Mouse (Mus musculus) forebrain, embryonic 12.5 days (tissue): Measurements from ENCODE around the gene Duox1. TPM values are rescaled to one million over a fixed set of nuclear protein-coding genes. Genes with fewer than 3 reads are reported as not detected.
A peak's percentile ranks its signal among the peaks of the same experiment; 100 is the strongest.

Experiments used
- ATAC-seq: fragments of 200-750 bp; cut with Nextera tagmentation; 2 replicates; pipeline ENCODE4 v1.8.0; 2017; ENCODE audit warnings: moderate TSS enrichment; ENCODE audit not compliant: low FRiP score
- H3K27ac ChIP-seq: fragments of 300-500 bp; sonication (generic); 2 replicates; pipeline ENCODE4 v1.5.1; 2016; ENCODE audit warnings: mild to moderate bottlenecking
- H3K27me3 ChIP-seq: fragments of 300-500 bp; sonication (generic); 2 replicates; pipeline ENCODE4 v1.6.1; 2016; ENCODE audit warnings: mild to moderate bottlenecking
- H3K36me3 ChIP-seq: fragments of 300-500 bp; sonication (generic); replicated peaks from 2 replicates; pipeline ENCODE4 v1.6.1; 2016; ENCODE audit warnings: mild to moderate bottlenecking
- H3K4me1 ChIP-seq: fragments of 300-500 bp; sonication (generic); 2 replicates; pipeline ENCODE4 v1.6.1; 2016
- H3K4me2 ChIP-seq: fragments of 300-500 bp; sonication (generic); 2 replicates; pipeline ENCODE4 v1.6.1; 2016; ENCODE audit warnings: mild to moderate bottlenecking, moderate library complexity
- H3K4me3 ChIP-seq: fragments of 300-500 bp; sonication (generic); replicated peaks from 2 replicates; pipeline ENCODE4 v1.5.1; 2016; ENCODE audit warnings: mild to moderate bottlenecking
- H3K9ac ChIP-seq: fragments of 300-500 bp; sonication (generic); 2 replicates; pipeline ENCODE4 v1.6.1; 2016; ENCODE audit warnings: mild to moderate bottlenecking
- H3K9me3 ChIP-seq: fragments of 300-500 bp; sonication (generic); 2 replicates; pipeline ENCODE4 v1.6.1; 2016
- WGBS: fragments of 180-500 bp; shearing (Covaris S2); methylation state at CpG from one replicate; pipeline ENCODE4 v1.1.7; 2016; 5-methylcytosine and 5-hydroxymethylcytosine counted together
- polyA plus RNA-seq: library from polyadenylated mRNA; unstranded; fragments of >200 nt; fragmentation: Nextera tagmentation; extraction: Ambion mirVana; gene quantifications from 2 replicates; pipeline ENCODE4 v1.2.1, GENCODE M21; 2016

The Duox1 gene
- polyA plus RNA-seq, 1 experiment from 2014 or later: 0.04 TPM

DNA sequence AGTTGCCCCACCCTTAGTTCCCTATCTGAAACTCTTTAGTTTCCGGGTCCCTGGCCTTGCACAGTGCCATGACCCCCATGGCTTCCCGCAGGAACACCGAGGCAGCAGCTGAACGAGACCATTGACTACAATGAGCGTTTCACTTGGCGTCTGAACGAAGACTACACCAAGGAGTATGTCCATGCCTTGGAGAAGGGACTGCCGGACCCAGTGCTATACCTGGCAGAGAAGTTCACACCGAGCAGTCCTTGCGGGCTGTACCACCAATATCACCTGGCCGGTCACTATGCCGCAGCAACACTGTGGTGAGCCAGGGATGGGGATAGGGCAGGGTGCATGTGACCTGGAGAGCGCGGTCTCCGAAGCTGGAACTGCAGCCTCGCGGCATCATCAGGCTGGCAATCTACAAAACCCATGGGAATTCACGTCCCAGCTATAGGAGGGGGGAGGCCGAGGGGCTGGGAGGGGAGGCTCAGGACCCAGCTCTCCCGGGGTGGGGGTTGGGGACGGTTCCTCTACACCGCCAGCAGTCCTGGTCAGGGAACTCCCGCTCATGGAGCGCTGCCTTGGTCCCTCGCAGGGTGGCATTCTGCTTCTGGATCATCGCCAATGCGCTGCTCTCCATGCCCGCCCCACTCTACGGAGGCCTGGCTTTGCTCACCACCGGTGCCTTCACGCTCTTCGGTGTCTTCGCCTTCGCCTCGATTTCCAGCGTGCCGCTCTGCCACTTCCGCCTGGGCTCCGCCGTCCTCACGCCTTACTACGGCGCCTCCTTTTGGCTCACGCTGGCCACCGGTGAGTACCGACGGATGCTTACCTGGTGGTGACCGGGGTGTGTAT, 14.2 kb upstream of the Duox1 start:
- H3K4me1 ChIP-seq: peaks cover 45% of the 10 kb centered on the region
- 1% methylated on average over 48 of the region's 48 CpGs for WGBS
- ATAC-seq: peak; percentile 52
- peak overlapping the region; percentile 40 for H3K4me3 ChIP-seq
- H3K4me2 ChIP-seq: peak overlapping the region; percentile 82
- H3K36me3 ChIP-seq: no peaks in the 10 kb centered on the region
- peak overlapping the region; percentile 45; the same call in 1 of the 2 replicates for H3K9ac ChIP-seq
- H3K27ac ChIP-seq: no peak overlapping the region
- H3K9me3 ChIP-seq: no peaks in the 10 kb centered on the region
- H3K27me3 ChIP-seq: peaks cover 99% of the 10 kb centered on the region

DNA sequence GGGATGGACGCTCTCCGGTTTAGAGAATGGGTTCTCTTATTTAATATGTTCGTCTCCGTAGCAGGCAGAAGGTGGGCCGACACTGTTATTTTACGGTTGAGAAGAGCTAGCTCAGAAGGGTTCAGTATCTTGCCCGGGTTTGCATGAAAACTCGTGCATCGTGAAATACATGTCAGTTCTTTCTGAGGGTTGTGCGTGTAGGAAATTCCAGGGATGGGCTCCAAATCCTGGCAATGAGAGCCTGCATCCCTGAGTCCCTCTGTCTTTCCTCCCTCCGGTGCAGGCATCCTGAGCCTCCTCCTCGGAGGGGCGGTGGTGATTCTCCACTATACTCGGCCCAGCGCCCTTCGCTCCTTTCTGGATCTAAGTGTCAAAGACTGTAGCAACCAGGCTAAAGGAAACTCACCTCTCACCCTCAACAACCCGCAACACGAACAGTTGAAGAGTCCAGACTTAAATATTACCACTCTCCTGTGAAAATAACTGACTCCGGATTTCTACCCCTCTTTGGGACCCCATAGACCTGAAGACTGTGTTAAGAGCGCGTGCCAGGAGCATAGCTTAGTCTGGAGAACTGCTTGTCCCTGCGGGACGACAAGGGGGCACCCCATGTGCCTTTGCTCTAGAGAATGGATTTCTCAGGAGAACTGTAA, 13.4 kb upstream of the Duox1 start:
- H3K4me3 ChIP-seq: peak overlapping the region; percentile 40
- H3K27me3 ChIP-seq: peaks cover 99% of the 10 kb centered on the region
- no peak for ATAC-seq
- 5% methylated on average over 23 of the region's 23 CpGs for WGBS
- H3K27ac ChIP-seq: no peak overlapping the region
- H3K9me3 ChIP-seq: no peaks in the 10 kb centered on the region
- peak overlapping the region; percentile 82 for H3K4me2 ChIP-seq
- 0 out of 2 replicates have a peak overlapping the region, but pooled peaks have one; percentile 45 for H3K9ac ChIP-seq
- H3K4me1 ChIP-seq: peaks cover 41% of the 10 kb centered on the region
- no peaks in the 10 kb centered on the region for H3K36me3 ChIP-seq

GRCm38 (mm10) chr2:122302574-122303241, 12.8 kb upstream of the Duox1 start:
- no peak overlapping the region for H3K9ac ChIP-seq
- H3K27ac ChIP-seq: no peak overlapping the region
- H3K4me1 ChIP-seq: peaks cover 34% of the 10 kb centered on the region
- WGBS: 14% methylated on average over 9 of the region's 9 CpGs
- peak; percentile 52; the same call in 1 of the 2 replicates for ATAC-seq
- H3K9me3 ChIP-seq: no peaks in the 10 kb centered on the region
- H3K4me3 ChIP-seq: no peak overlapping the region
- no peaks in the 10 kb centered on the region for H3K36me3 ChIP-seq
- peaks cover 97% of the 10 kb centered on the region for H3K27me3 ChIP-seq
- H3K4me2 ChIP-seq: no peak overlapping the region

DNA sequence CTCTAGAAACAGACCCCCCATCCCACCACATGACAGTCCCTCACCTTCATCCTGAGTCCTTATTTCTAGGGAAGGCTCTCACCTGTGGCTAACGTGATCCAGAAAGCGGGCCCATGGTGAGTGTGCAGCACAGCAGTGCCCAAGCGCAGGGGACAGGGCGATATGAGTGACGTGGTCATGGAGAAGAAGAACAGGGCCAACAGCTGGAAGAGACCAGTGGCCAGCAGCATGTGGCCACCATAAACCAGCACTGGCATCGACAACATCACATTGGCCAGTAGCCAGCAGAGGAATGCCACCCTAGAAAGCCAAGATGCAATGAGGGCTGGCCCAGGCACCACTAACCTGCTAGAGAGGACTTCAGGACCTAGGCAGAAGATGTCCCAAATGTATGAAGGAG, 10.9 kb upstream of the Duox1 start:
- WGBS: 87% methylated on average over 6 of the region's 6 CpGs
- no peak for ATAC-seq

DNA sequence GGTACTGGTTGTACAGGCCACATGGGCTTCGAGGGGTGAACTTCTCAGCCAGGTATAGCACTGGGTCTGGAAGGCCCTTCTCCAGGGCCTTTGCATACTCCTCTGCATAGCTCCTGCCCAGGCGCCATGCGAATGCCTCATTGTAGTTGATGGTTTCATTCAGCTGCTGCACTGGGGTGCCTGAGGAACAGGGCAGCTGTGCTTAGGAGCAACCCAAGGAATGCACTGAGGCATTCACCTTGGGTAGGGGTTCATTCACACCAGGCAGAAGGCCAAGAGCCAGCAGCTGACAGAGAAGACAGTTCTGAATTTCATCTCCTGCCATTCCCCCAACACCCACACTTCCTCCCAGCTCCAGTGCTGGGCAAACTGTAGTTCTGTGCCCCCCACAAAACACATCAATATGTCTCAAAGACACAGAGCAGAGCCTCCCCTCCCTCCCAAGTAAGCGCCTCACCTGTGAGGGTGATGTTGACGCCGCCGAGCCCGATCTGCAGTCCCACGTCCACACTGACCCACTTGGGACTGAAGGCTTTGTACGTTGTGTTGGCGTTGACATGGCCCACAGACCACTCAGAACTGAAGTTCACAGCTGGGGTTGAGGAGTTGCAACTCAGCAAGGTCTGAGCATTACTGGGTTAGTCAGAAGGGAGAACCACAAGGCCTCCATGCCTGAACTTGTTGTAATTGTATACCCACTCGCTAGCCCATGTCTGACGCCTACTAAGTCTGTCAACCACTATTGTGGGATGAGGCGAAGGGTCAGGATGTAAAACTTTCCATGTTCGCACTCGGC, 10.2 kb upstream of the Duox1 start:
- no peak overlapping the region for H3K4me2 ChIP-seq
- H3K27me3 ChIP-seq: peaks cover 82% of the 10 kb centered on the region
- H3K9ac ChIP-seq: no peak overlapping the region

More for the DNA sequence above, 10.9 kb upstream of the Duox1 start:
- H3K9me3 ChIP-seq: no peaks in the 10 kb centered on the region
- H3K4me1 ChIP-seq: peaks cover 17% of the 10 kb centered on the region
- peaks cover 89% of the 10 kb centered on the region for H3K27me3 ChIP-seq
- H3K27ac ChIP-seq: no peak overlapping the region
- H3K9ac ChIP-seq: no peak overlapping the region
- H3K4me3 ChIP-seq: no peak overlapping the region
- no peak overlapping the region for H3K4me2 ChIP-seq
- no peaks in the 10 kb centered on the region for H3K36me3 ChIP-seq

GRCm38 (mm10) chr2:122306184-122306583, 9.3 kb upstream of the Duox1 start:
- no peaks in the 10 kb centered on the region for H3K9me3 ChIP-seq
- ATAC-seq: no peak
- peaks cover 10% of the 10 kb centered on the region for H3K4me1 ChIP-seq
- H3K4me3 ChIP-seq: no peak overlapping the region
- no peak overlapping the region for H3K4me2 ChIP-seq
- peaks cover 77% of the 10 kb centered on the region for H3K27me3 ChIP-seq
- no peak overlapping the region for H3K9ac ChIP-seq
- no peak overlapping the region for H3K27ac ChIP-seq
- H3K36me3 ChIP-seq: no peaks in the 10 kb centered on the region
- WGBS: 81% methylated on average over 4 of the region's 4 CpGs

More for the DNA sequence above, 10.2 kb upstream of the Duox1 start:
- peaks cover 14% of the 10 kb centered on the region for H3K4me1 ChIP-seq
- no peaks in the 10 kb centered on the region for H3K36me3 ChIP-seq
- H3K9me3 ChIP-seq: no peaks in the 10 kb centered on the region
- H3K27ac ChIP-seq: no peak overlapping the region
- no peak overlapping the region for H3K4me3 ChIP-seq
- no peak for ATAC-seq
- WGBS: 83% methylated on average over 16 of the region's 16 CpGs

GRCm38 (mm10) chr2:122309647-122310046, 5.8 kb upstream of the Duox1 start:
- peaks cover 11% of the 10 kb centered on the region for H3K4me1 ChIP-seq
- no peak overlapping the region for H3K9ac ChIP-seq
- no peaks in the 10 kb centered on the region for H3K9me3 ChIP-seq
- no peak overlapping the region for H3K4me3 ChIP-seq
- H3K36me3 ChIP-seq: no peaks in the 10 kb centered on the region
- H3K4me2 ChIP-seq: no peak overlapping the region
- no peak for ATAC-seq
- H3K27ac ChIP-seq: no peak overlapping the region
- WGBS: 54% methylated on average over 3 of the region's 3 CpGs
- H3K27me3 ChIP-seq: peaks cover 75% of the 10 kb centered on the region

DNA sequence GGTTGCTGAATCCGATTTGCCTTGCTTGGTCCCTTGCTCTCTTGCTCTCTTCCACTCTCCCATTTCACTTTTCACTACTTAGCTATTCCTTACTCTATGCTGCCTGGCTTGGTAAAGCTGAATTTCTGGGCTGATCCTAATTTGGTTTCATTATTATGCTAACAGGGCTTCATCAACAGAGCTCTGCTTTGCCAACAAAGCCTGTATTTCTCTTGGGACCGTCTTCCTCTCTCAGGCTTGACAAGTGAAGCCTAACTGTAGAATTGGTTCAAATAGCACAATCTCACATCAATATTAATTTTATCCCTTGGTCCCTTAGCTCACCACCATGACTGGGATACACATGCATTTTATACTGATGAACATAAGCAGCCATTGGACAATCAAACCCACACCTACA, 3.9 kb upstream of the Duox1 start:
- ATAC-seq: no peak

GRCm38 (mm10) chr2:122312722-122313417, 2.6 kb upstream of the Duox1 start:
- Histone ChIP-seq H3K27ac (no peak overlapping the region), H3K4me3 (peak overlapping the region; percentile 24), H3K9me3 (no peaks in the 10 kb centered on the region), H3K9ac (no peak overlapping the region), H3K4me2 (peak overlapping the region; percentile 43), H3K27me3 (peaks cover 56% of the 10 kb centered on the region), H3K4me1 (peaks cover 11% of the 10 kb centered on the region), H3K36me3 (no peaks in the 10 kb centered on the region)
- 4% methylated on average over 27 of the region's 27 CpGs for WGBS
- peak; percentile 33 for ATAC-seq

More for the DNA sequence above, 3.9 kb upstream of the Duox1 start:
- no peak overlapping the region for H3K9ac ChIP-seq
- H3K4me3 ChIP-seq: no peak overlapping the region
- H3K27me3 ChIP-seq: peaks cover 66% of the 10 kb centered on the region
- peaks cover 11% of the 10 kb centered on the region for H3K4me1 ChIP-seq
- no peak overlapping the region for H3K27ac ChIP-seq
- WGBS: 39% methylated on average over 2 of the region's 2 CpGs
- H3K4me2 ChIP-seq: no peak overlapping the region
- no peaks in the 10 kb centered on the region for H3K36me3 ChIP-seq
- H3K9me3 ChIP-seq: no peaks in the 10 kb centered on the region

- Histone ChIP-seq H3K4me3 (peak within 1 kb of the TSS; percentile 24), H3K36me3 (no peaks in the 10 kb centered on the region), H3K4me1 (peaks cover 11% of the 10 kb centered on the region), H3K9me3 (no peaks in the 10 kb centered on the region), H3K4me2 (peak within 1 kb of the TSS; percentile 43), H3K27ac (no peak within 1 kb of the TSS), H3K9ac (no peak within 1 kb of the TSS), H3K27me3 (peaks cover 56% of the 10 kb centered on the region)
- no peak for ATAC-seq
- 3% methylated on average over 24 of the region's 24 CpGs for WGBS
Observed at GRCm38 (mm10) chr2:122313536-122313935, 1.9 kb upstream of the Duox1 start, which contains the start of gene Duoxa1. Duoxa1 (minus strand) TSS chr2:122313730.

- Histone ChIP-seq H3K4me2 (no peak overlapping the region), H3K9me3 (no peaks in the 10 kb centered on the region), H3K9ac (no peak overlapping the region), H3K27me3 (peaks cover 31% of the 10 kb centered on the region), H3K36me3 (no peaks in the 10 kb centered on the region), H3K4me1 (peaks cover 11% of the 10 kb centered on the region), H3K27ac (no peak overlapping the region), H3K4me3 (no peak overlapping the region)
- 68% methylated on average over 4 of the region's 4 CpGs for WGBS
- ATAC-seq: no peak
Observed at GRCm38 (mm10) chr2:122317384-122317783, 1.9 kb downstream of the Duox1 start.
